Mouse (Mus musculus) megakaryocyte-erythroid progenitor cell, adult 5-6 weeks (primary cell): ENCODE data around the gene Snrpc. TPM values are rescaled to one million over a fixed set of nuclear protein-coding genes. Genes with fewer than 3 reads are reported as not detected.
"Not testable (repeated sequence)": the region's sequence is repeated elsewhere in the genome, so short reads cannot be mapped to it uniquely, and the experiment has no call there.

Experiments
- ATAC-seq: replicated peaks from 2 replicates; pipeline ENCODE4 v1.8.0; 2016; ENCODE audit warnings: mild to moderate bottlenecking, inconsistent platforms; ENCODE audit not compliant: severe bottlenecking, poor library complexity, low FRiP score, low TSS enrichment
- total RNA-seq, 2 experiments: library from RNA; stranded (forward) in 1 of 2; stranded (reverse) in 1 of 2; fragments of 200-1000, 215-1000 nt in 1 of 2; fragments of >200 nt in 1 of 2; fragmentation: Nextera tagmentation in 1 of 2; gene quantifications; 2 replicates each; pipeline ENCODE4 v1.2.3; 2014 to 2017

Snrpc gene
- total RNA-seq (2014; fragmentation: Nextera tagmentation), result 160 and 260 TPM in 2 replicates
- total RNA-seq (2017), result 123 and 157 TPM in 2 replicates

DNA sequence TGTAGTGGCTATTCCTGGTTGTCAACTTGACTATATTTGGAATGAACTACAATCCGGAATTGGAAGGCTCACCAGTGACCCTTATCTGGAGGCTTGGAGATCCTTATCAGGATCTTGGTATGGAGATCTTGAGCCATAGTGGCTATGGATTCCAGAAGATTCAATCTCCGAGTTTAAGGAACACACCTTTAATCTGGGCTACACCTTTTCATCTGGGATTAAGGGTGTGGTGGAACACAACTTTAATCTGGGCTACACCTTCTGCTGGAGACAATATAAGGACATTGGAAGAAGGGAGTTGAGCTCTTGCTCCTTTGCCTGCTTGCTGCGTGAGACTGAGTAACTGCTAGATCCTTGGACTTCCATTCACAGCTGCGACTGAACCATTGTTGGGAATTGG lies at the start of gene Snrpc:
Gene Snrpc, plus strand, starts transcription at position 301 of the 400 bp plus-strand sequence.
- not testable (repeated sequence) for ATAC-seq

DNA sequence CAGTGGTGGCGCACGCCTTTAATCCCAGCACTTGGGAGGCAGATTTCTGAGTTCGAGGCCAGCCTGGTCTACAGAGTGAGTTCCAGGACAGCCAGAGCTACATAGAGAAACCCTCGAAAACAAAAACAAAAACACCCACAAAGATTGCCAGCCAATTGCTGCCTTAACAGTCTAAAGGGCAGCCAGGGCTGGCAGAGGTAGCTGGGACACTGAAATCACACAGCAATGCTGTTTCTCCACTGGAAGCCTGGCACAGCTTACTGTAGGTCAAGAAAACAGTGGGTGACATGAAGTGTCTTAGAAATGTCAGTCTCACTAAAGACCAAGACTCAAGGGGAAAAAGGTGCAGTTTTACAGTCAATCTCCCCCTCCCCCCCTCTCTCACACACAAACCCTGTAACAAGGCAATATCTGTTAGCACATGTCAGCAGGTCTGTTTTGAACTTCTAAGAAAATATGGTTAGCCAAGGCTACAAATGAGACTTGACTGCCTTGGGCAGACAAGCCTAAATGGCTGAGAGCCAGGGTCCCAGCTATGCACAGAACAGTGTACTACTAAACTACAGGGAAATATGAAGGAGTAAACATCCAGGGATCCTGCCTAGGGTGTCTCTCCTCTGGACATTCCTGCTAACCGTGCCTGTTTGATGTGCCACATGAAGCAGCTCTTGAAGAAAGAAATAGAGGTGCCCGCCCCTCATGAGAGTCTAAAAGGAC lies 49.3 kb upstream of the Snrpc start:
- ATAC-seq, result no peak

DNA sequence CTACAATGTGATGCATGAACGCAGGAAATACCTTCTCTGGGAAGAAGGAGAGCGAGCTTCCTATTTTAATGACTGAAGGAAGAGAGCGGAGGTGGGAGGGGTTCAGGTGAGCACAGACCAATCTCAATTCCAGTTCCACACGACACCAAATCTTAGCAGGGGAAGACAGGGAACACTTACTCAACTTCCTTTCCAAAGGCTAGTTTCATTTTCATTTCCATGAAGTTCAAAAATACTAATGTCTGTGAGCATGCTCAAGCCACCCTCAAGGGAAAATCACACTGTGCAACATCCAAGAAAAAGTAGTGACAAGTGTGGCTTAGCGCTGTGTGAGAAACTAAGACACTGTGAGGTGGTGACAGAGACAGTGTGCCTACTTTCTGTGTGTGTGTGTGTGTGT lies 47.9 kb upstream of the Snrpc start:
- no peak for ATAC-seq

DNA sequence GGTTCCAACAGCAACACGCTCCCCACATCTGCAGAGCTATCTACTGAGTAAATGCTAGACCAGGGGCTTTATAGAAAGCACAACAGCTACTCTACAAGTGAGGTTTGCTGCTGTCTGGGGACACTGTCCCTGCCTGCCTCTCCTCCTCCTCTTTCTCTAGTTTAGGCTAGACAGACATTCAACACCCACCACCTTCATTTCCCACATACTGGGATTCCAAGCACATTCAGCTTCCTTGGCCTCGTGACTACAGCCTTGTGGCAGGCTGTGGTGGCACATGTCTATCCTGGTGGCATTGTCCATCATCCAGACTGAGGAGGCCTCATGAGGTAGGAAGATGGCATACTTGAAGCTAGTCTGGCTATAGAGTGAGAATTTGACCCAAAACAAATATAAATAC lies 47.0 kb upstream of the Snrpc start:
- ATAC-seq, result no peak

DNA sequence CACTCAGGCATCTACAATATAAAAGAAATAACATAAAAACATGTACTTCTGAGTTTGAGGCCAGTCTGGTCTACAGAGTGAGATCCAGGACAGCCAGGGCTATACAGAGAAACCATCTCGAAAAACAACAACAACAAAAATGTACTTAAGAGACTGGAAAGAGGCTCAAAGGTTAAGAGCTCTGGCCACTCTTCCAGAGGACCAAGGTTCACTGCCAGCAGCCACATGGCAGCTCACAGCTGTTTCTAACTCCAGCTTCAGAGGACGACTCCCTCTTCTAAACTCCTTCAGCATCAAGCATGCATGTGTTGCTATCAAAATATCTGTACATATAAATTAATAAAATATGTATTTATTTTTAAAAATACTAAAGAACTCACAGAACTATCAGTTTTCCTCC lies 46.4 kb upstream of the Snrpc start:
- ATAC-seq, result no peak

DNA sequence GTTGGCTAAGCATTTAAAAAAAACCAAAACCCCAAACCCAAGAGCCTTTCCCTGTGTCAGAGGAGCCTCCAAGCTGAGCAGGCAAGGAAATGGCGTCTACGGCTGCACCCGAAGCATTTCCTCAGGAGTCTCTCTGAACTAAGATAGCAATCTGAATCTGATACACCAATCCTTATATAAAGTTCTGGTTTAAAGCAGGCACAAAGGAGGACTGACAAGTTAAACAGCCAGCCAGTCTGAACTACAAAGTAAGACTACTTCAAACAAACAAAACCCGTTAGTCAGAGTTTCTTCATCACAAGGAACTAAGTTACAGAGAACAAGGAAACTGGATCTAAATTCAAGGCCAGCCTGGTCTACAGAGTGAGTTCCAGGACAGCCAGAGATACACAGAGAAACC lies 45.4 kb upstream of the Snrpc start:
- ATAC-seq, result no peak

DNA sequence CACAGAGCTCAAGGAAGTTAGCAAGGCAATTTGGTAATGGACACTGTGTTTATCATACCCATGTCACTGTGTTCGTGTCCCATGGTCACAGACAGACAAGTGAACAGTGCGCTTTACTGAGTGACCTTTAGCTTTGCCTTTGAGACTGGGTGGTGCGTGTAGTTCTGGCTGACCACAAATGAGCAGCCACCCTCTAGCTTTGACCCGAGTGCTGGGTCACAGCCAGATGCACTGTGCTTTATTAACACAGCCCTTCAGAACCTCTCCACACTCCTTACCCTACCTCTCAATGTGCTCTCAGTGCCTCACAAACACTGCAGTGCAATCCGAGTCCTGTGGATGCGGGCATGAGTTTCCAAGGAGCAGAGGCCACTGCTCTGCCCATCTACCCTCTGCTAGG lies 44.8 kb upstream of the Snrpc start:
- no peak for ATAC-seq

DNA sequence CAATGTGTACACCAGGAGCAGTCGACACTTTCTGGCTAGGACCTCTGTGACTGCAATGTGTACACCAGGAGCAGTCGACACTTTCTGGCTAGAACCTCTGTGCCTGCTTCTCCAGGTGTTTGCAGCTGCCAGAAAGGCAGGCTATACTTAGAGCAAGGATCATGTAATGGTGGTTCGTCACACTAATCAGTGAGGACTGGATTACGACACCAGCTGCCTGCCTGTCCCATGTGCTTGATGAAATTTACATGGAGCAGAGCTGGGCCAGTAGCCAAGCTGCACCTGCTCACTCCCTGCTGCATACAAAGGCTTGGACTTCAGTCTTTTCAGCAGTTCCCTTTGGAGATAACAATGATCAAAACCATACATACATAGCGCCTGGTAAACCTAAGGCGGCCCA lies 41.2 kb upstream of the Snrpc start:
- peak; percentile 46 for ATAC-seq

DNA sequence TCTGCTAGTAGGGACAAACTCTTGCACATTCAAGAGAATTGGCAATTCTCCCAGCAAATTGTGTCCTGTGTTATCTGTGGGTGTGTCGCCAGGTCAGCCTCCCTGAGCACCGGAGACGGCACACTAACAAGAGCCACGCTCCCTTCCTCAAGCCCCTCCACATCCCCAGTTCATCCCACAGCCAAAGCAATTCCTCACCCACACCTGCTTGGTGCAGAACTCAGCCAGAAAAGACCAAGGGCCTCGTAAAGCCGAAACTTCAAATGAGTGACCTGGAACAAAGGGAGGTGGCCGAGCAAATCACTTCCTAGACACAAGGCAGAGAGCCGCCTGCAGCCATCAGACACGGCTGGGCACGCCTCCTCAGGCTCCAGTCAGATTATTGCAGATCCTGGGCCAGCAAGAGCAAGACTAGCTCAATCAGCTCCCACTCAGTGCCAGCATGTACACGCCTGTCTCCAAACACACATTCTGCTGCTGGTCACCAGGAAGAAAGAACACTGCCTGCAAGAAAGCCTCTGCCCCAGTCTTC lies 40.5 kb upstream of the Snrpc start:
- peak; percentile 79 for ATAC-seq

DNA sequence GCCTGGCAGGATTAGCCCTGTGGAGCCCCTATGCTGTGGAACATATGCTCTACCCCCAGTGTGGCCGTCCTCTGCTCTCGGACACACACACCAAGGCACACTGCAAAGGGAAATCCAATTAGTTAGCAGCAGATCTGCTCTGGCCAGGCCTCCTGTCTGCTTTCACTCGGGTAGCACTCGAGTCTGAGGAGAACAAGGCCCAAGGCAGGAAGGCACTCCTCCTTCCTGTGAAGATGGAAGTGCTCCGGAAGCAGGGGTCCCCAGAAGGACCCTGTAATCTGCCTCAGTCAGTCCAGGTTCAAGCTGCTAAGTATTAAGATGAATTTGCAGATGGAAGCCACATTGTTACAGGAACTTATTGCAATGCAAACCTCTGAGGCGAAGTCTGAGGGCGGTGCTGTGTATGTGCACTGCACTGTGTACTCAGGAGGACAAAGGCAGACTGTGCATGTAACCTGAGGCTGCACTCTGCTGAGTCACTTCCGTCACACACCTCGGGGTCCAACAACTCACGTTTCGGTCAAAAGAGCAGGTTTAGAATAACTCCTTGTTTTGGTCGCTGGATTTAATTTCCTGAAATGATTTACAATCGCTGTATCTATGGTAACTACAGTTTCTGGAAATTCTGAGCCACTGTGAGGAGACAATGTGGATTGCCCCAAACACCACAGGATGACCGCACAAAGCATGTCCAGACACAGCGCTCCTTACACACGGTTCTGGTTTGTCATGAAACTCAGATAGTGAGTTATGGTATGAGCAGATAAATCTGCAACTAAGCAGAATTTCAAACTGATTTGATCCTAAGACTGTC lies 38.0 kb upstream of the Snrpc start:
- ATAC-seq, result no peak

DNA sequence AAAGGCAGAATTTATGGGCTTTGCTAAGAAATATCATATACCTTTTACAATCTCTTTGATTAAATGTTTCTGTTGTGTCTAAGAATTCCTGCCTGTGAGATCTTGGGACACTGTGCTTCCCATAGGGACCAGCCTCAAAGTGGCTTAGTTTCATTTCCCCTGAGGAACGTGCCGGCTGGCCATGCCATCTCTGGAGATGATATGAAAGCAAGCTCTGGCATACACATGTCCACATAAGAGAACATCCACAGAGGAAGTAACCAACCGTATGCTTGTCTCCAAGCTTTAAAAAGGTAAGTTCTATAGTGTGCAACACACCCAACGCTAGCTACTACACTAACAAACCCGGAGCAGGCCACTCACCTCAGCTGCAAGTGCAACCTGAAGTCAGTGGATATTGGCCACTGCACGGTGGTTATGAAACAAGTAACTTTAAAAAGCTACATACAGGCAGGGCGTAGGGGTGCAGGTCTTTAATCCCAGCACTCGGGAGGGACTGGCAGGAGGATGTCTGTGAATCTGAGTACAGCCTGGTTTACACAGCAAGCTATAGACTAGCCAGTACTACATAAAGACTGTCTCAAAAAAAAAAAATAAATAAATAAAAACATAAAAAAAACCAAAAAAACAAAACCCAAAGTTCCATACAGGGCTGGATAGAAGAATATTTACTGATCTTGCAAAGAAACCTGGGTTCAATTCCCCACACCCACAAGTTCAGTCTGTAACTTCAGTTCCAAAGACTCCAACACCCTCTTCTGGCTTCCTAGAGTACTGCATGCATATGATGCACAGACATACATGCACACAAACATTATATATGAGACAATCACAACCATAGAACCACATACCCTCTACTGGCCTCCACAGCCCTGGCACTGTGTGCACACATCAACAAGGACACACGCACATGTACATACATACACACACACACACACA lies 37.0 kb upstream of the Snrpc start:
- no peak for ATAC-seq

DNA sequence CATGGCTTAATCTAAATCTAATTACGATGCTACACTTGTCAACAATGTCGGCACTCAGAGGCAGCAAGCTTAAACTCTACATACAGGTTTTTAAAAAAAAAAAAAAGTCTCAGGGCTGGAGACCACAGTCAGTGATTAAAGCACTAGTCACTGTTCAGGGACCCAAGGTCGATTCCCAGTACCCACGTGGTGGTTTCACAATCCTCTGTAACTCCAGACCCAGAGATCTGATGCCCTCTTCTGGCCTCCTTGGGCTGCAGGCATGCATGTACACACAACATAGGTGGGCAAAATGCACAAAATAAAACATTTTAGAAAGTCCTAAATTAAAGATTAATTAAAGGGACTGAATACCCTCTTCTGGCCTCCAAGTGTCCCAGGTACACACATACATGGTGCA lies 34.2 kb upstream of the Snrpc start:
- ATAC-seq, result no peak

DNA sequence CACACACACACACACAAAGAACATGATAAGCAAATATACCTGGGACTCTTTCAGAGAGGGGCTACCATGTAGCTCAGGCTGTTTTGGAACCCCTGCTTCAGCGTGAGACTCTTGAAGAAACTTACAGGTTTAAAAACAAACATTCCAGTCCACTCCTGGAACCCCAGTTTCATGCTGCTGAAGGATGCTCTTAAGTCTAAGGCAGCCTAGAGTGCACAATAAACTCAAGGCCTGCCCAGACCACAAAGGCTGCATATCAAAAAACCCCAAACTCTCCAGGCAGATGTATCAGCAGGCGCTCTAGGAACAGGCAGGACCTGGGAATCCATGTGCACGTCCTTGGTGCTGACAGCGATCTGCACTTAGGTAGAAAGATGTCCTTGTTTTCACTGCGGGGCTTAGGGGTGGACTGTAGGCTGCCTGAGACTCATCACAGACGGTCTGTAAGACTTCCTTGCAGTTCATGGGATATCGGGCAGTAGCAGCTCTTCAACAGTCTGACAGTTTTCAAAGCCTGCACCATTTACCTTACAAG lies 33.7 kb upstream of the Snrpc start:
- no peak for ATAC-seq

DNA sequence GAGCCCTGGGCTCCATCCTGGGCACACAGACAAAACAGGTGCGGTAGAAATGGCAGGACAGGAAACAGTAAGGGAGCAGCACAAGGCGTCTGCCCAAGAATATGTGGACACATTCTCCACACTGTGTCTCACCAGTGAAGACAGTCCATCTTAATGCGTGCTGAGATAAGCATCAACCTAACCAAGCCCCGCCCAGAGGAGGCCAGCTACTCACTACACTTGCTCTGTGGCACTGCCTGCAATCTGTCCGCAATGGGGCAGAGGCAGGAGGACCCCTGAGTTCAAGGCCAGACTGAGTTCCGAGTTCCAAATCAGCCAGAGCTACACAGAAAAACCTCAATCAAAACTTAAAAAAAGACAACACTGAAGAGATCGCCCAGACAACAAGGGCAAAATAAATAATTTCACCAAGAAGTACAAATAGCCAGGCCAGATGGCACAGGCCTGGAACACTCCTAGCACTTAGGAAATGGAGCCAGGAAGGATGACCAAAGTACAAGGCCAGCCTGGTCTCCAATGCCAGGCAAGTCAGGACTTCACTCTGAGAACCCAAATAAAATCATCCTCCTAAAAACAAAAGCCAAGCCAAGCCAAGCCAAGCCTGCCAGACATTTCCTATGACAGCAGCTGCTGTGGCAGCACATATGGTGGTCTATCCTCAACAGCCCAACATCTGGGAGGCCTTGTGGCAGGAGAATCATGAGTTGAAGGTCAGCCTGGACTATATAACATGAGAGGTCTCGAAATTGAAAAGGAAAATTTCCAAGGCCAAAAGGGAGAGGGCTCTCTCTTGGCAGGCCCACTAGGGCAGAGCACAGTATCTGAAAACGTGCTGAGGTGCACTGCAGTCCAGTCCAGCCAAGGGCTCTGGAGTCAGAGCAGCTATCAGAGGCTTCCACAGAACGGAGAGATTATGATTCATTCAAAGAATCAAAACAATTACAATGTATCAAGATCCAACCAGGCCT lies 32.9 kb upstream of the Snrpc start:
- ATAC-seq, result peak; percentile 38; the same call in 1 of the 2 replicates

DNA sequence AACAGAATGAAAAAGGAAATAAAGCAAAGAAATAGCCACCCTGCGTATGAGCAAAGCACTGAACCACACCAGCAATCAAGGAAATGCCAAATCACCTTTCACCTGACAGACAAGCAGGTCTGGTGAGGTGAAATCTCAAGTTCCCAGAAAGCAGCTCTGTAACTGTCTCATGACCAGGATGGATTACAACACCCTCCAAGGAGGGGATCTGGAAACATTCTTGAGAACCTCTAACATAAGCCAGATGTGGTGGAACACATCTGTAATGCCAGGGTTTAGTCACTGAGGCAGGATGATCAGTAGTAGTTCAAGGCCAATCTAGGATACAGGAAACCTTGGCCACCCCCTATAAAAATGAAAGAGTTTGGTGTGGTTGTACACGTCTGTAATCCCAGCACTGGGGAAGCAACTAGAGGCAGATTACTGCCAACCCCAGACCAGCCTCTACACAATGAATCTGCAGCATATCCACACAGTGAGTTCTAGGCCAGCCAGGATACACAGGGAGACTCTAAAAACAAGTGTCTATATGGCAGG lies 30.3 kb upstream of the Snrpc start:
- ATAC-seq, result no peak

DNA sequence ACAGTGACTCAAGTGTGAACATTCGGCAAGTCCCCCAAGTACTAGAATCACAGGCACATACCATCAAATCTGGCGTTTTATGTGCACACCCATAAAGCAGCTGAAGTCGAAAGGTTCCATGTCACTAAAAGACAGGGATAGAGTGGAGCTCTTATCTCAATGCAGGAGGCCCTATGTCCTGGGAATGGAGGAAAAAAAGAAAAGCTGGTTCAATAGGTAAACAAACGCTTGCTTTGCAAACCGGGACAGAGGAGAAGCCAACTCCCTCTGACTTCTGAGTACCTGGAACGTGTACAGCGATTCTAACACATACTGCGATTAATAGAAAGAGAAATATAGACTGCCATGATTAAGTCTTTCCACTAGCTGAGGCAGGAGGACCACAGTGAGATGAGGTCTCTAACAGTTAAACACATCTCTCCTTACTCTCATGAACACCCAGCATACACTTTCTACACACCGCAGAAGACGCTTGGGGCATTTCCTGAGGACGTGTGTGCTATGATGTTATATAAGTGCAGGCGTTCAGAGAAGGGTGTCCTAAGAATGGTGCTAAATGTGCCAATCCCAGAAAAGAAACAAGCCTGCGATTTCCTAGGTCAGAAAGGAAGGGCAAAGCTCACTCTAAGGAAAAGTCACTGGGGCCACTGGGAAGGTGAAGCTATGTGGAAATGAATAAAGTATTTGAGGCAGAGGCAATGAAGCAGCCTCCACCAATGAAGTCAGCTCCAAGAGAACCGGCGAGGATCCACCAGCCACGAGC lies 27.2 kb upstream of the Snrpc start:
- ATAC-seq, result no peak

DNA sequence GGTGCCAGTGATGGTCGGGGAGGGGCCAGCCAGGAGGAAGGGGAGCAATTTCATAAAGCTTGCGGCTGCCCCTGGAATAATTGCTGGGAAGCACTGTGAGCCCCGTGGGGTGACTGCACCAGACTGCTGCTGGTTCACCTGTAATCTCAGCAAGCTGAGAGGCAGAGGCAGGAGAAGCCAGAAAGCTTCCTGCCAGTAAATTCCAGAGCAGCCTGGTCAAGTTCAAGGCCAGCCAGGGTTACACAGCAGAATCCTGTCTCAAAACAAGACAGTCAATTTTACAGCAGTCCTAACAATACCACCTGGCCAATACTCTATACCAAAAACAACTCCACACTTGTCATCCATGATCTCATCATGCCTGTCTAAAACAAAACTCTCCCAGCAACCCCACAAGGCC lies 26.0 kb upstream of the Snrpc start:
- no peak for ATAC-seq
